Mouse (Mus musculus): ENCODE measurements around the gene Socs2.

Gene Socs2

GRCm38 (mm10) chr10:95354047-95354446 is 62.9 kb downstream of the Socs2 start:
- in situ Hi-C loops (cut with MboI, MseI) = no loop called here

DNA sequence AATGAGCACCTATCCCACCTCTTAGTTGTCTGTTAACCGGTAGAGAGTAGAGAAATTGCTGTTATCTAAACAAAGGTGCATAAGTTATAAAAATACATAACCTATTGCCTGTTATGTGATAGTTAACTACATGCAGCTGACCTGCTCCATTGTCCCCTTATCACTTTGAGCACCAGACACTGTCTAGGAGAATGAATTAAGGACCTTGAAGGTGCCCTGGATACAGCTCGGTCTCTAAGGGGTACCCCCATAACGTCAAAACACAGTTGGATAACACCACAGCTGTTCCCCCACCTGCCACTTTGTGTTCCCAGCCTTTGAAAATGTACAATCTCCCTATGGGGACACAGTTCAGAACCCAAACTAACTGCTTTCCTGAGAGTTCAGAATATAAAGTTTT is 68.5 kb downstream of the Socs2 start:
- in situ Hi-C loops (cut with MboI, MseI) = no loop called here

GRCm38 (mm10) chr10:95347776-95348175 is 69.2 kb downstream of the Socs2 start:
- in situ Hi-C loops (cut with MboI, MseI) = no loop called here

- in situ Hi-C loops (cut with MboI, MseI) = no loop called here
These were observed 74.0 kb downstream of the Socs2 start for GRCm38 (mm10) chr10:95342833-95343590.

- in situ Hi-C loops (cut with MboI, MseI) = no loop called here
These were observed 76.3 kb downstream of the Socs2 start for GRCm38 (mm10) chr10:95340676-95341075.

GRCm38 (mm10) chr10:95337589-95337988 is 79.4 kb downstream of the Socs2 start:
- in situ Hi-C loops (cut with MboI, MseI) = no loop called here

DNA sequence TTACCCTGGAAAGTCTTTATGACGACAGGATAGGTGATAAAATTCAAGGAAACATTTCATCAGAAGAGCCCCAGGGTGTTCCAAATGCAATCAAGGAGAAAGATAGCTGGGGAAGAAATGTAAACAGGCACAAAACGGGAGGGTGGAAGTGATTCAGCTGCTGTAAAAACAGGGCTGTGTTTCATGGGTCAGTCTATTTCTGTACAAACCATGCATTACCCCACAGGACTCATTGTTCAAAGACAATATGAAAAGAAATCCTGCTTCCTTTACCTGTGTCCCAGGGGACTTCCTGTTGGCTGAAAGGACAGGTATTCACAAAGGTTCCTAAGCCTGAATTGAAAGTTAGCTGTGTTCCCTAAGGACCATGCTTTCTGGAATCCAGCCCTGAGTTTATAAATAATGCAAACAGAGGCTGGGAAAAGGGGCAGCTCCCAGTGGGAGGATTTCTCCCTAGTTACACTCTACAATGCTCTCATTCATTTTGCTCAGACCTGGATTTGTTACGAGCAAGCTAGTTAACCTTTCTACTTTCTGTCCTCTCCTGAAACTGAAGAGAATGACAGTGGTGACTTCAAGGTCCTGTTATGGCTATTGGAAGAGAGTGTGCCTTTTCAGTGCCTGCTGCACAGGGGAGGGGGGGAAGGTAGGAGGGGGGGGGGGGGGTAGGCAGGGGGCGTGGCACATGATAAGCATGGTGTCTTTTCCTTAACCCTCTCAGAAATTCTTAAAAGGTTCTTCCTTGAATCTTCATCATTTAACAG is 80.0 kb downstream of the Socs2 start:
- in situ Hi-C loops (cut with MboI, MseI) = no loop called here
